Mouse (Mus musculus) stomach, postnatal 0 days (tissue): ENCODE data around the gene Znrf4.

Source experiments
- CTCF ChIP-seq: IDR thresholded peaks from 2 replicates; pipeline ENCODE4 v1.5.1; 2016; ENCODE audit warnings: antibody characterized with exemption, low read depth, mild to moderate bottlenecking, moderate library complexity
- EP300 ChIP-seq: optimal IDR thresholded peaks from 2 replicates; pipeline ENCODE3; 2016; ENCODE audit warnings: antibody characterized with exemption

DNA sequence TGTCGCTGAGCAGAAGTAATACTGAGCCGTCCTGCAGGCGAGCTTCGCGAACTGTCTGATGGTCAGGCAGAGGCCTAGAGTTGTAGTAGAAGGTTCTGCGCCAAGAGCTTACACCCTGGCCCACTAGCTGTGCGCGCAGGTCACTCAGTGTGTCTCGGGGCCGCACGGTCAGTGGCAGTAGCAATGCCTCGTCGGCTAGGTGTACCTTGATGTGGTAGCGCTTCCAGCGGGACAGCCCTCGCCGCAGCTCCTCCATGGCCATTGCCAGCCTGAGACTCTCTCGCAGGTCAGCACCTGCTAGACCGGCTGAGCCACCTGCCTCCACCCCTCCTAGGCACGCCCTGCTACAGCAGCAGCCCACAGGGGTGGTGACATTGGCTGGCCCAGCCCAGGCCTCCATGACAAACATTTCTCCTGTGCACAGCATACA lies 41.9 kb upstream of the Znrf4 start, which contains the start of gene Gm20219:
- TF ChIP-seq CTCF, result no peak
- TF ChIP-seq EP300, result no peak
